Mouse (Mus musculus): ENCODE results near the gene Cacna1a.

DNA sequence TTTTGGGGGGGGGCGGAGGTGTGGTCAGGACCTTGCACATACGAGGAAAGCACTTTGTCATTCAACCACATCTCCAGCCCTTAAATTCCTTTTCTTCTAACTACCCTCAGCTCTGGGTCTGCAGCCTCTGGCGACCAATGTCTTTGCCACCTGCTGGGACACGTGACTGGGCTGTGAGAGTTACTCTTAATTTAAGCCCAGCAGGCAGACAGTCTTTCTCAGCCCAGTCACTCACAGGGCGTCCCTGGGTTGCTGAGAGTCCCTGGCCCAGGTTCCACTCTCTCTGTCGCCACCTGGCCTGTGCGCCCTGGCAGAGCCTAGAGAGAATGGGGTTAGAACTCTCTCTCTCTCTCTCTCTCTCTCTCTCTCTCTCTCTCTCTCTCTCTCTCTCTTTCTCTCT is 48.9 kb upstream of the Cacna1a start:
- TF ChIP-seq POLR2A (IDR thresholded peaks at IDR 0.05; ENCODE audit: control insufficient read depth in 1 of 2, insufficient read depth in 1 of 2, low read depth in 1 of 2, low read length in 2 of 2, poor library complexity in 1 of 2) (no peak), CTCF (IDR thresholded peaks at IDR 0.05 in 2 of 3, conservative IDR thresholded peaks at IDR 0.05 in 1 of 3; ENCODE audit: control insufficient read depth in 1 of 3, insufficient read depth in 1 of 3, low read depth in 2 of 3, low read length in 3 of 3, poor library complexity in 1 of 3, severe bottlenecking in 1 of 3) (no peak), MEF2A (IDR thresholded peaks at IDR 0.05; ENCODE audit: extremely low read depth, insufficient replicate concordance, low read depth, low read length, poor library complexity, severe bottlenecking) (no peak), GATA1 (IDR thresholded peaks at IDR 0.05; ENCODE audit: low read depth, low read length) (no peak), ZC3H11A (IDR thresholded peaks at IDR 0.05; ENCODE audit: low read depth, low read length) (no peak), MAZ (IDR thresholded peaks at IDR 0.05; ENCODE audit: low read depth, low read length) (no peak), EP300 (IDR thresholded peaks at IDR 0.05; ENCODE audit: low read depth in 1 of 2, low read length in 2 of 2) (no peak), TCF12 (IDR thresholded peaks at IDR 0.05; ENCODE audit: low read depth, low read length) (no peak), HCFC1 (IDR thresholded peaks at IDR 0.05; ENCODE audit: low read depth, low read length) (no peak), SMC3 (IDR thresholded peaks at IDR 0.05; ENCODE audit: low read depth, low read length) (no peak), TBP (IDR thresholded peaks at IDR 0.05; ENCODE audit: low read depth, low read length) (no peak), SIN3A (IDR thresholded peaks at IDR 0.05; ENCODE audit: low read length) (no peak), KAT2A (conservative IDR thresholded peaks at IDR 0.05; ENCODE audit: low read depth, low read length) (no peak), NELFE (IDR thresholded peaks at IDR 0.05; ENCODE audit: low read depth, low read length) (no peak)

All from MEL (cell line).